Mouse (Mus musculus) MEL (cell line): ENCODE measurements around the gene Olfr547. TPM values are rescaled to one million over a fixed set of nuclear protein-coding genes. Genes with fewer than 3 reads are reported as not detected.

Experiments used
- DNase-seq: peaks from one replicate; pipeline ENCODE4 v3.0.0; 2011; ENCODE audit warnings: low read depth, low spot score
- H3K27ac ChIP-seq: 2 replicates; pipeline ENCODE4 v1.5.1; 2012; ENCODE audit warnings: low read depth, mild to moderate bottlenecking, control low read depth, low read length, moderate library complexity; ENCODE audit not compliant: control insufficient read depth
- H3K27me3 ChIP-seq, 2 experiments: fragments of 150-350 bp in 1 of 2; sonication (generic) in 1 of 2; 2 replicates each; pipeline ENCODE4 v1.6.1; 2012; ENCODE audit warnings: low read length in 2 of 2, mild to moderate bottlenecking in 2 of 2, improper control_type of control experiment in 1 of 2, moderate library complexity in 1 of 2; ENCODE audit not compliant: insufficient read depth in 2 of 2, control insufficient read depth in 1 of 2
- H3K36me3 ChIP-seq, 2 experiments: 2 replicates each; pipeline ENCODE4 v1.6.1; 2012 to 2014; ENCODE audit warnings: low read length in 2 of 2, improper control_type of control experiment in 1 of 2, inconsistent platforms in 1 of 2, mild to moderate bottlenecking in 1 of 2; ENCODE audit not compliant: insufficient read depth in 2 of 2, control insufficient read depth in 1 of 2
- H3K4me1 ChIP-seq, 2 experiments: fragments of 150-350 bp in 1 of 2; sonication (generic) in 1 of 2; 2 replicates each; pipeline ENCODE4 v1.6.1; 2012; ENCODE audit warnings: low read length in 2 of 2, improper control_type of control experiment in 1 of 2, mild to moderate bottlenecking in 1 of 2; ENCODE audit not compliant: insufficient read depth in 2 of 2, control insufficient read depth in 1 of 2
- H3K4me3 ChIP-seq, 2 experiments: fragments of 150-350 bp in 1 of 2; sonication (generic) in 1 of 2; 2 replicates each; pipeline ENCODE4 v1.5.1; 2012; ENCODE audit warnings: low read depth in 2 of 2, low read length in 2 of 2, mild to moderate bottlenecking in 2 of 2, moderate library complexity in 2 of 2, control low read depth in 1 of 2, improper control_type of control experiment in 1 of 2; ENCODE audit not compliant: control insufficient read depth in 1 of 2, insufficient read depth in 1 of 2
- H3K79me2 ChIP-seq: 2 replicates; pipeline ENCODE4 v1.6.1; 2012; ENCODE audit warnings: mild to moderate bottlenecking, low read length, moderate library complexity; ENCODE audit not compliant: control insufficient read depth, poor library complexity, insufficient read depth
- H3K9ac ChIP-seq: 2 replicates; pipeline ENCODE4 v1.6.1; 2012; ENCODE audit warnings: low read depth, mild to moderate bottlenecking, control low read depth, low read length, moderate library complexity; ENCODE audit not compliant: control insufficient read depth, poor library complexity, severe bottlenecking
- H3K9me3 ChIP-seq: fragments of 150-350 bp; sonication (generic); replicated peaks from 2 replicates; pipeline ENCODE4 v1.6.1; 2012; ENCODE audit warnings: mild to moderate bottlenecking, low read length, improper control_type of control experiment, moderate library complexity; ENCODE audit not compliant: insufficient read depth
- CHD1 ChIP-seq: IDR thresholded peaks from 2 replicates; pipeline ENCODE4 v1.6.1; 2012; ENCODE audit warnings: low read depth, mild to moderate bottlenecking, inconsistent platforms, low read length, improper control_type of control experiment
- CHD2 ChIP-seq: IDR thresholded peaks from 2 replicates; pipeline ENCODE4 v1.6.1; 2011; ENCODE audit warnings: low read length, improper control_type of control experiment
- E2F4 ChIP-seq: IDR thresholded peaks from 2 replicates; pipeline ENCODE4 v1.6.1; 2011; ENCODE audit warnings: low read depth, low read length, improper control_type of control experiment, borderline replicate concordance
- ELF1 ChIP-seq: IDR thresholded peaks from 2 replicates; pipeline ENCODE4 v1.6.1; 2014; ENCODE audit warnings: low read depth, mild to moderate bottlenecking, inconsistent platforms, low read length, improper control_type of control experiment, moderate library complexity
- EP300 ChIP-seq, 2 experiments: IDR thresholded peaks; 2 replicates each; pipeline ENCODE4 v1.6.1; 2011; ENCODE audit warnings: improper control_type of control experiment in 2 of 2, low read length in 2 of 2, low read depth in 1 of 2, mild to moderate bottlenecking in 1 of 2
- ETS1 ChIP-seq: IDR thresholded peaks from 2 replicates; pipeline ENCODE4 v1.6.1; 2012; ENCODE audit warnings: low read depth, mild to moderate bottlenecking, inconsistent platforms, low read length, improper control_type of control experiment, moderate library complexity
- HCFC1 ChIP-seq: IDR thresholded peaks from 2 replicates; pipeline ENCODE4 v1.6.1; 2012; ENCODE audit warnings: low read depth, mild to moderate bottlenecking, inconsistent platforms, low read length, improper control_type of control experiment, moderate library complexity
- KAT2A ChIP-seq: conservative IDR thresholded peaks from 2 replicates; pipeline ENCODE4 v1.6.1; 2012; ENCODE audit warnings: low read depth, low read length, improper control_type of control experiment, inconsistent platforms
- MAX ChIP-seq: IDR thresholded peaks from 2 replicates; pipeline ENCODE4 v1.6.1; 2011; ENCODE audit warnings: low read length, improper control_type of control experiment
- MYB ChIP-seq: IDR thresholded peaks from 2 replicates; pipeline ENCODE4 v1.6.1; 2011; ENCODE audit warnings: mild to moderate bottlenecking, low read depth, low read length, improper control_type of control experiment
- MYC ChIP-seq: IDR thresholded peaks from 2 replicates; pipeline ENCODE4 v1.6.1; 2011; ENCODE audit warnings: low read depth, mild to moderate bottlenecking, low read length, improper control_type of control experiment, moderate library complexity
- NELFE ChIP-seq: IDR thresholded peaks from 2 replicates; pipeline ENCODE4 v1.6.1; 2011; ENCODE audit warnings: low read depth, low read length, improper control_type of control experiment
- NRF1 ChIP-seq: IDR thresholded peaks from 2 replicates; pipeline ENCODE4 v1.6.1; 2014; ENCODE audit warnings: low read depth, mild to moderate bottlenecking, inconsistent platforms, low read length, improper control_type of control experiment, moderate library complexity; ENCODE audit not compliant: poor library complexity, insufficient read depth, severe bottlenecking
- POLR2AphosphoS2 ChIP-seq: IDR thresholded peaks from 2 replicates; pipeline ENCODE4 v1.6.1; 2011; ENCODE audit warnings: low read length, improper control_type of control experiment
- POLR2AphosphoS5 ChIP-seq: IDR thresholded peaks from 2 replicates; pipeline ENCODE4 v1.6.1; 2012; ENCODE audit warnings: low read depth, borderline replicate concordance, mild to moderate bottlenecking, inconsistent platforms, low read length, moderate library complexity, mixed read lengths
- RAD21 ChIP-seq: IDR thresholded peaks from 2 replicates; pipeline ENCODE4 v1.6.1; 2011; ENCODE audit warnings: mild to moderate bottlenecking, low read depth, low read length, improper control_type of control experiment
- RCOR1 ChIP-seq: IDR thresholded peaks from 2 replicates; pipeline ENCODE4 v1.6.1; 2012; ENCODE audit warnings: low read depth, mild to moderate bottlenecking, inconsistent platforms, low read length, improper control_type of control experiment
- SIN3A ChIP-seq: IDR thresholded peaks from 2 replicates; pipeline ENCODE4 v1.6.1; 2012; ENCODE audit warnings: low read length, improper control_type of control experiment, inconsistent platforms
- SMC3 ChIP-seq: IDR thresholded peaks from 2 replicates; pipeline ENCODE4 v1.6.1; 2011; ENCODE audit warnings: low read depth, low read length, improper control_type of control experiment
- TAL1 ChIP-seq: IDR thresholded peaks from 2 replicates; pipeline ENCODE4 v1.6.1; 2012; ENCODE audit warnings: mild to moderate bottlenecking, inconsistent platforms, low read length, moderate library complexity, mixed read lengths
- TCF12 ChIP-seq: IDR thresholded peaks from 2 replicates; pipeline ENCODE4 v1.6.1; 2014; ENCODE audit warnings: low read depth, mild to moderate bottlenecking, inconsistent platforms, low read length, improper control_type of control experiment, moderate library complexity
- UBTF ChIP-seq: IDR thresholded peaks from 2 replicates; pipeline ENCODE4 v1.6.1; 2012; ENCODE audit warnings: low read depth, mild to moderate bottlenecking, inconsistent platforms, low read length, improper control_type of control experiment, moderate library complexity, borderline replicate concordance; ENCODE audit not compliant: insufficient read depth
- ZC3H11A ChIP-seq: IDR thresholded peaks from 2 replicates; pipeline ENCODE4 v1.6.1; 2012; ENCODE audit warnings: low read depth, mild to moderate bottlenecking, inconsistent platforms, low read length, improper control_type of control experiment
- ZKSCAN1 ChIP-seq: IDR thresholded peaks from 2 replicates; pipeline ENCODE4 v1.6.1; 2012; ENCODE audit warnings: low read depth, mild to moderate bottlenecking, inconsistent platforms, low read length, improper control_type of control experiment, moderate library complexity
- ZNF384 ChIP-seq: IDR thresholded peaks from 2 replicates; pipeline ENCODE4 v1.6.1; 2012; ENCODE audit warnings: low read depth, mild to moderate bottlenecking, inconsistent platforms, low read length, improper control_type of control experiment
- polyA plus RNA-seq, 2 experiments: library from polyadenylated mRNA; stranded (reverse) in 1 of 2; unstranded in 1 of 2; fragments of >175 nt in 1 of 2; fragments of >200 nt in 1 of 2; gene quantifications; 2 replicates each; pipeline versions ENCODE4 v1.2.1 to v1.2.4; 2012; ENCODE audit warnings: low replicate concordance in 2 of 2, low read depth in 1 of 2; ENCODE audit not compliant: insufficient read length in 2 of 2, insufficient read depth in 1 of 2, missing spikeins in 1 of 2
- total RNA-seq: library from RNA; depleted of rRNA; stranded (reverse); fragments of 300-350 nt; gene quantifications from 2 replicates; pipeline ENCODE4 v1.2.3, GENCODE M21; 2012

Olfr547 gene
- total and polyA plus RNA-seq, 3 experiments, result not detected

DNA sequence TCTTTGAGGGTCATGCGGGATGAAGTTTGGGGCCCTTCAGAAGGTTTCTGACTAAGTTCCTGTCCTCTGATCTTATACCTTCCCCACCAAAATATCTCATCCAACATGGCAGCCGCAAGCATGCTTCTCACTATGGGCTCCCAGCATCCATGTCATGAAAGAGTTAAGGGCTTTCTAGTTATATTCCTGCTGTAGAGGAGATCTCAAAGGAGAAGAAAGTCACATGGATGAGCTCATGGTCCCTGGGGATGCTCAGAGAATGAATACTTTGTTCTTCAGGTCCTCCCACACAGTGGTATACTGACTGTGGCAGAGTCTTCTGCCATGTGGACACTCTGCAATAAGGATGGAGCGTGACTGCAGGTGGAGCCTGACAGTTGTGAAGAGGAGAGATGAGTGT is 15.0 kb downstream of the Olfr547 start, which contains the start of gene Olfr549:
Gene Olfr549 (plus strand): TSS at position 301 of the 400 bp plus-strand sequence.
- Histone ChIP-seq H3K27ac (no peak within 1 kb of the TSS), H3K9ac (no peak within 1 kb of the TSS), H3K4me1 (no peaks in the 10 kb centered on the region), H3K27me3 (peaks cover 4 to 9% of the 10 kb centered on the region in 2 experiments; a peak in 2 of 4 replicates), H3K36me3 (no peaks in the 10 kb centered on the region), H3K79me2 (no peaks in the 10 kb centered on the region), H3K9me3 (no peaks in the 10 kb centered on the region), H3K4me3 (no peak within 1 kb of the TSS)
- DNase-seq, result no peak
- TF ChIP-seq MYB (no peak), ZKSCAN1 (no peak), MAX (no peak), TCF12 (no peak), CHD1 (no peak), KAT2A (no peak), ELF1 (no peak), ZC3H11A (no peak), MYC (no peak), HCFC1 (no peak), POLR2AphosphoS5 (no peak), ETS1 (no peak), ZNF384 (no peak), SIN3A (no peak), POLR2AphosphoS2 (no peak), NELFE (no peak)

GRCm38 (mm10) chr7:102553279-102553678 is 18.7 kb downstream of the Olfr547 start:
- no peaks in the 10 kb centered on the region for H3K79me2 ChIP-seq
- no peaks in the 10 kb centered on the region for H3K36me3 ChIP-seq
- H3K27me3 ChIP-seq, result no peaks in the 10 kb centered on the region; a peak in 2 of 4 replicates
- H3K9ac ChIP-seq, result no peak overlapping the region
- no peaks in the 10 kb centered on the region for H3K9me3 ChIP-seq
- H3K4me3 ChIP-seq, result no peak overlapping the region
- DNase-seq, result no peak
- TF ChIP-seq NRF1 (no peak), MYB (no peak), RAD21 (no peak), EP300 (IDR thresholded peaks at IDR 0.05; ENCODE audit: low read depth in 1 of 2, low read length in 2 of 2) (no peak), RCOR1 (no peak), UBTF (no peak), NELFE (no peak), TAL1 (no peak), CHD2 (no peak), SMC3 (no peak), SIN3A (no peak), E2F4 (no peak)
- no peak overlapping the region for H3K27ac ChIP-seq
- H3K4me1 ChIP-seq, result no peaks in the 10 kb centered on the region
